Mouse (Mus musculus) embryonic fibroblast, embryonic 13.5 days (primary cell): ENCODE results near the gene Capzb.

Experiments
- CTCF ChIP-seq: IDR thresholded peaks from 2 replicates; pipeline ENCODE4 v1.5.1; 2011; ENCODE audit warnings: mild to moderate bottlenecking, control low read depth, low read length, moderate library complexity, borderline replicate concordance; ENCODE audit not compliant: insufficient read depth
- POLR2A ChIP-seq: IDR thresholded peaks from 2 replicates; pipeline ENCODE4 v1.6.1; 2011; ENCODE audit warnings: low read depth, mild to moderate bottlenecking, control low read depth, low read length, moderate library complexity

GRCm38 (mm10) chr4:139203381-139203780, 10.7 kb downstream of the Capzb start:
- TF ChIP-seq CTCF = no peak
- TF ChIP-seq POLR2A = no peak
